Mouse (Mus musculus) layer of hippocampus, postnatal 25 days (tissue): Measurements from ENCODE around the gene Olfr588-ps1. TPM values are rescaled to one million over a fixed set of nuclear protein-coding genes. Genes with fewer than 3 reads are reported as not detected.
"Not testable (repeated sequence)": the region's sequence is repeated elsewhere in the genome, so short reads cannot be mapped to it uniquely, and the experiment has no call there.

Source experiments
- DNase-seq, 2 experiments: peaks; one replicate each; pipeline ENCODE4 v3.0.0; 2022; ENCODE audit warnings: mixed read lengths in 2 of 2, low spot score in 1 of 2; ENCODE audit errors: extremely low spot score in 1 of 2
- total RNA-seq, 2 experiments: library from RNA; stranded (reverse); gene quantifications; 2 replicates each; pipeline ENCODE4 v1.2.3; 2021

Olfr588-ps1 gene
- not detected for total RNA-seq

DNA sequence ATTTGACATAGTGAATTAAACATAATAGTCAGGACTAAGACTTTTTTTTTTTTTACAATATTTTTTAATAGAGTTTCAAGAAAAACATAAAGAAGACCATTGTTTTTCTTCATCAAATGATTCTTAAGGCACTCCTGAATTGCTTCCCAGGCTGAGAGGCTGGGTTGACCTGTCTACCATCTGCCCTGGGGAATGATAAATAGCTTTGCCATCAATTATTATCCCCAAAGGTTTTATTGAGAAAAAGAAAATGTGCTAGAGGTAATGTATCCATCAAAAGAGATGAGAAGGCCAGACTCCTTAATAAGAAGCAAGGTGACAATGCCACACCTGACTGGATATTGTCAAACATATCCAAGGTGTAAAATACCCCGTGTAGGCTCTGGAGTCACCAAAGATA lies at the start of gene Olfr588-ps1:
Gene Olfr588-ps1, plus strand, starts transcription at position 301 of the 400 bp plus-strand sequence.
- no peak for DNase-seq

DNA sequence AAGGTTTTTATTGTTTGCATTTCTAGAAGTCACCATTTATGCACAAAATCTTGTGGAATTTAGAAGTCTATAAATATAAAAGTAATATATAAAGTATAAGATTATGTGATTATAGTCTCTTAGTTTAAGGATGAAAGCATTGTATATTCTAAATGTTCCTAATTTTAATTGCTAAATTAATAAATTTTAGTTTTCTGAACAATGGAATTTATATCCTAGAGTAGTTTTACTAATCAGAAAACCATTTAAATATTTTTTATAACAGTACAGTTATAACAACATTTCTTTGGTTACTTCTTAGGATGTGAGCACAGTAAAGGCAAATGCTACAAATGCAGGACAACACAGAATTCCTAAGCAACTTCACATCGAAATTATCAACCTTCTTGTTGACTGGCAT lies 43.3 kb upstream of the Olfr588-ps1 start, which contains the start of gene Olfr585:
Gene Olfr585, plus strand, starts transcription at position 301 of the 400 bp plus-strand sequence.
- no peak for DNase-seq

DNA sequence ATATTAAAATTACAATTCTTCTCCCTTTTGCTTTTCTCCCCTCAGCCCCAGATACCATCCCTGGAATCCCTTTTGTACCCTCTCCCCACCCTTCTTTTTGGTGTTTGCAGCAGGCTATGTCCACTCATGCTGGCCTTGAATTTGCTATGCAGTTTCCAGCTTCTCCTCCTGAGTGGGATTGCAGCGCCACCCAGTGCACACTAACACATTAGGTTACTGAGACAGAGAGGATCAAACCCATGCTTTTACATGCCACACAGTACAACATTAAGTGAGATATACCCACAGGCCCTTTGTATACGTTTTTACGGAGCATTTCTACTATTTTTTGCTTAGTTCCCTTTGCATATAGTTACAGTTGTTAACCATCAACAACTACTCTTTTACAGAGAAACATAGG lies 21.3 kb upstream of the Olfr588-ps1 start:
- DNase-seq: no peak

DNA sequence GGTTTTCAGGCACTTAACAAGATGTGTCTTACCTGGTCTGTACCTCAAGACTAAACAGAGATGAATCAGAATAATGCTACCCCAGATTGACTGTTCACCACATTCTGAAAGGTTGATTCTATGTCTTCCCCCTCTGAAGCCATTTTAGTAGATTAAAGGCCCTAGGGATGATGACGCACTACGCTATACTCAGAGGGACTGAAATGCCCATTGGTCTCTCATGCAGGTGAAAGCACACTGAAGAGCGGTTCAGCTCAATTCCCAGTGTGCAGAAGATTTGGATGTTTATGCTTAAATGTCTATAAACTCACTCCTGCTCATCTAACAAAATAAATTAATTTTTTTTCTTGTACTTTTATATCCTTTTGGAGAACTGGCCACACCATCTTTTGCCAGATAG lies 15.1 kb upstream of the Olfr588-ps1 start, which contains the start of gene Olfr586:
Gene Olfr586, minus strand, starts transcription at position 101 of the 400 bp plus-strand sequence.
- DNase-seq: no peak

DNA sequence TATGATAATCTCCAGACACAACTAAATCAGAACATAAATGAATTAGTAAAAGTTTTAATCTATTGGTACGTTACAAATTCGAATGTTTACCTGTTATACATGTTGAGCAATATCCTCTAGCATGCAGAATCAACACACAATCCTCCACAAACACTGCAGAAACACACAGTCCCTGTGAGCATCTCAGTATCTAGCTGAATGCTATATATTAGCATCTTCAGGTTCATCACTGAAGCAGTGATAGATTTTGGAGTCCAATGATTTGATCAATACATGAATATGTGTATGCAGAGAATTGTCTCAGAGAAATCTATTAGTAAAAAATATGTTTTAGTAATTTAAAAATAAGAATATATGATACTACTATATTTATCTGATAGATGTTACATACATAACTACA lies 15.6 kb downstream of the Olfr588-ps1 start, which contains the start of gene Olfr589:
Gene Olfr589, minus strand, starts transcription at position 101 of the 400 bp plus-strand sequence.
- DNase-seq: no peak

DNA sequence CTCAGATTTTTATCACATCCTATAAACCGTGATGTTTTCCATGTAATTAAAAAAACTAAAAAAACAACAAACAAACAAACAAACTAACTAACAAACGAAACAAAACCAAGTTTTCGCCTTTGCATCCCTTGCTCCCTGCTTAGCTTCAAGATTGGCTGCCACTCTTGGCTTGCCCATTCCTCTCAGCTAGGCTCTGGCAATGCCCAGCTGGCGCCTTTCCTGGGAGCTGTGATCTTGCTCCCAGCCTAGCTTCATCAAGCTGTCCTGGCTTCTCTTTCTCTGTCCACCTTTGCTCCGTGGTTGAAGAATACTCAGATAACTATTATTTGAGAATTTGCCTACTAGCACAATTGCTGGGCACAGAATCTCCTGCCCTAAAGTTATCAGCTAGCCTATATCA lies 29.0 kb downstream of the Olfr588-ps1 start:
- DNase-seq: no peak

DNA sequence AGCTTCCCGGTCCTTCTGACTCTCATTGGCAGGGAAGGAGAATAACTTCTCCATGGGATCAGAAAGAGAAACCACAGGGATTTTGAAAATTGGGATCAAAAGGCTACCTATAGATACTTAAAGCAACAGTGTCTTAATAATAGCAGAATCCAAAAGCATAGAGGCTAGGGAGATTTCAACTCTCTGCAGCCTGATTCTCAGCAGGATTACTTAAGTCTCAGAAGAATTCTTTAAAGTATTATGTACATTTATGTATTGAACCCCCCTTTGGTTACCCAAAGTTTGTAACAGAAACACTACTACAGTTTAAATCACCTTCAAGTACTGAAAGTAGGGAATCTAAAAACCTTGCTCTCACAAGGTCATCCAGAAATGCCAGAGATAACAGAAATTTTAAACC lies 37.6 kb downstream of the Olfr588-ps1 start, which contains the start of gene Olfr591:
Gene Olfr591, minus strand, starts transcription at position 101 of the 400 bp plus-strand sequence.
- DNase-seq: no peak

DNA sequence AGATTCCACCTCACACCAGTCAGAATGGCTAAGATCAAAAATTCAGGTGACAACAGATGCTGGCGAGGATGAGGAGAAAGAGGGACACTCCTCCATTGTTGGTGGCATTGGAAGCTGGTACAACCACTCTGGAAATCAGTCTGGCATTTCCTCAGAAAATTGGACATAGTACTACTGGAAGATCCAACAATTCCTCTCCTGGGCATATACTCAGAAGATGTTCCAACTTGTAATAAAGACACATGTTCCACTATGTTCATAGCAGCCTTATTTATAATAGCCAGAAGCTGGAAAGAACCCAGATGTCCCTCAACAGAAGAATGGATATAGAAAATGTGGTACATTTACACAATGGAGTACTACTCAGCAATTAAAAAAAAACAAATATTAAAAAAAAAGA lies 43.8 kb downstream of the Olfr588-ps1 start, which contains the start of gene Olfr592:
Gene Olfr592, plus strand, starts transcription at position 301 of the 400 bp plus-strand sequence.
- DNase-seq: not testable (repeated sequence)

Other genes with a start within 250 kb of the Olfr588-ps1 start
- not detected for gene Olfr569, start 250.0 kb upstream of the Olfr588-ps1 start, total RNA-seq
- not detected for gene Olfr570, start 246.3 kb upstream of the Olfr588-ps1 start, total RNA-seq
- under 1 TPM in 1 of 2 experiments, not detected in 1; 0.05 TPM for gene Olfr571, start 223.3 kb upstream of the Olfr588-ps1 start, total RNA-seq
- not detected for gene Olfr572, start 216.5 kb upstream of the Olfr588-ps1 start, total RNA-seq
- not detected for gene Olfr573-ps1, start 198.3 kb upstream of the Olfr588-ps1 start, total RNA-seq
- gene Olfr574, start 192.4 kb upstream of the Olfr588-ps1 start, total RNA-seq: not detected
- gene Olfr575, start 182.1 kb upstream of the Olfr588-ps1 start, total RNA-seq: not detected
- gene Olfr576, start 178.2 kb upstream of the Olfr588-ps1 start, total RNA-seq: not detected
- not detected for gene Olfr577, start 164.9 kb upstream of the Olfr588-ps1 start, total RNA-seq
- not detected for gene Olfr578, start 151.6 kb upstream of the Olfr588-ps1 start, total RNA-seq
- not detected for gene Olfr582, start 102.9 kb upstream of the Olfr588-ps1 start, total RNA-seq
- not detected for gene Olfr583, start 89.6 kb upstream of the Olfr588-ps1 start, total RNA-seq
- not detected for gene Olfr584, start 59.0 kb upstream of the Olfr588-ps1 start, total RNA-seq
- not detected for gene Olfr585, start 43.2 kb upstream of the Olfr588-ps1 start, total RNA-seq
- not detected for gene Olfr586, start 15.2 kb upstream of the Olfr588-ps1 start, total RNA-seq
- gene Olfr589, start 15.5 kb downstream of the Olfr588-ps1 start, total RNA-seq: not detected
- gene Olfr591, start 37.5 kb downstream of the Olfr588-ps1 start, total RNA-seq: not detected
- gene Olfr592, start 43.9 kb downstream of the Olfr588-ps1 start, total RNA-seq: not detected
- gene Olfr593, start 71.0 kb downstream of the Olfr588-ps1 start, total RNA-seq: not detected
- gene Olfr594, start 76.1 kb downstream of the Olfr588-ps1 start, total RNA-seq: not detected
- not detected for gene Usp17ld, start 111.6 kb downstream of the Olfr588-ps1 start, total RNA-seq
- not detected for gene Olfr596, start 164.8 kb downstream of the Olfr588-ps1 start, total RNA-seq
- gene Olfr597, start 175.4 kb downstream of the Olfr588-ps1 start, total RNA-seq: not detected
- not detected for gene Olfr598, start 182.7 kb downstream of the Olfr588-ps1 start, total RNA-seq
- gene Olfr599, start 195.0 kb downstream of the Olfr588-ps1 start, total RNA-seq: not detected
- not detected for gene Olfr600, start 208.8 kb downstream of the Olfr588-ps1 start, total RNA-seq
- gene Olfr601, start 221.8 kb downstream of the Olfr588-ps1 start, total RNA-seq: not detected
- gene Olfr603, start 245.3 kb downstream of the Olfr588-ps1 start, total RNA-seq: not detected